Mouse (Mus musculus) brain, embryonic 14.5 days (tissue): ENCODE measurements at regions not wholly inside any gene's neighbourhood (a gene's known extent, or its start where the extent isn't known, plus 50 kb on each side); places are given as distances from the start of the nearest gene placed in this dataset.

Experiments
- DNase-seq: peaks from one replicate; pipeline ENCODE4 v3.0.0-alpha.2; 2011; ENCODE audit warnings: low read depth
- CTCF ChIP-seq: fragments of 200-500 bp; IDR thresholded peaks from 2 replicates; pipeline ENCODE4 v1.5.1; 2012; ENCODE audit warnings: inconsistent platforms, mild to moderate bottlenecking, moderate library complexity, borderline replicate concordance; ENCODE audit not compliant: insufficient read depth, insufficient read length; ENCODE audit errors: extremely low read depth
- POLR2A ChIP-seq: fragments of 200-500 bp; IDR thresholded peaks from 2 replicates; pipeline ENCODE4 v1.6.1; 2012; ENCODE audit warnings: mild to moderate bottlenecking, inconsistent platforms, borderline replicate concordance; ENCODE audit not compliant: poor library complexity, insufficient read depth, insufficient read length, severe bottlenecking; ENCODE audit errors: extremely low read depth

GRCm38 (mm10) chr17:15269056-15269612 is 107.5 kb downstream of the Dll1 start:
- DNase-seq: no peak
- TF ChIP-seq CTCF: no peak
- no peak for TF ChIP-seq POLR2A

GRCm38 (mm10) chr17:15267721-15268120 is 109.0 kb downstream of the Dll1 start:
- DNase-seq: peak; percentile 26
- no peak for TF ChIP-seq CTCF
- no peak for TF ChIP-seq POLR2A

- TF ChIP-seq CTCF (no peak), POLR2A (no peak)
- DNase-seq: no peak
Measured at GRCm38 (mm10) chr17:15259427-15260101, 117.1 kb downstream of the Dll1 start.

GRCm38 (mm10) chr17:15255874-15256273 is 120.8 kb downstream of the Dll1 start:
- TF ChIP-seq POLR2A: no peak
- TF ChIP-seq CTCF: no peak
- no peak for DNase-seq

- TF ChIP-seq POLR2A (no peak), CTCF (no peak)
- DNase-seq: no peak
Measured at GRCm38 (mm10) chr17:15253785-15254184, 122.9 kb downstream of the Dll1 start.

GRCm38 (mm10) chr17:15253271-15253670 is 123.4 kb downstream of the Dll1 start:
- TF ChIP-seq POLR2A (no peak), CTCF (no peak)
- DNase-seq: no peak

GRCm38 (mm10) chr17:15252187-15252586 is 124.5 kb downstream of the Dll1 start:
- TF ChIP-seq CTCF (no peak), POLR2A (no peak)
- DNase-seq: no peak

- no peak for DNase-seq
- TF ChIP-seq CTCF (no peak), POLR2A (no peak)
Measured at GRCm38 (mm10) chr17:15251641-15252040, 125.0 kb downstream of the Dll1 start.

- DNase-seq: no peak
- TF ChIP-seq POLR2A (no peak), CTCF (no peak)
Measured at GRCm38 (mm10) chr17:15248417-15248791, 128.3 kb downstream of the Dll1 start.

- TF ChIP-seq POLR2A: no peak
- no peak for TF ChIP-seq CTCF
Measured at GRCm38 (mm10) chr17:15247546-15248416, 128.9 kb downstream of the Dll1 start.

GRCm38 (mm10) chr17:15242976-15243635 is 133.6 kb downstream of the Dll1 start:
- no peak for DNase-seq
- TF ChIP-seq CTCF (no peak), POLR2A (no peak)

More at GRCm38 (mm10) chr17:15247546-15248416, 128.9 kb downstream of the Dll1 start:
- DNase-seq: peak; percentile 95
